Mouse (Mus musculus): ENCODE results near the gene Med21. TPM values are rescaled to one million over a fixed set of nuclear protein-coding genes. Genes with fewer than 3 reads are reported as not detected.

Med21 gene
- polyA plus RNA-seq, 1 experiment = 59.9 TPM

- Histone ChIP-seq H3K27ac (ENCODE audit: insufficient read depth, low read depth, low read length) (no peak overlapping the region; the same call in 1 of the 2 replicates), H3K27me3 (replicated peaks; ENCODE audit: control insufficient read depth, insufficient read depth, low read length) (no peaks in the 10 kb centered on the region), H3K36me3 (ENCODE audit: control insufficient read depth, insufficient read depth, low read length) (no peaks in the 10 kb centered on the region), H3K4me1 (ENCODE audit: control insufficient read depth, insufficient read depth, low read length) (no peaks in the 10 kb centered on the region), H3K4me3 (ENCODE audit: insufficient read depth, low read depth, low read length) (no peak overlapping the region)
- no peak for DNase-seq
- TF ChIP-seq POLR2A (IDR thresholded peaks at IDR 0.05; ENCODE audit: low read depth, low read length) = no peak
- WGBS = 90% methylated on average over 4 of the region's 4 CpGs
Measured at GRCm38 (mm10) chr6:146698376-146698775, 56.0 kb downstream of the Med21 start.

Other genes with a start within 250 kb of the Med21 start
- 31.9 and 35.8 TPM in 2 replicates for gene Itpr2, start 140.3 kb upstream of the Med21 start, polyA plus RNA-seq (2012; rRNA removed)
- 35.3 and 36.3 TPM in 2 replicates for gene Fgfr1op2, start 65.3 kb upstream of the Med21 start, polyA plus RNA-seq (2012; rRNA removed)
- 10.7 and 11.7 TPM in 2 replicates for gene Ints13, start 64.7 kb upstream of the Med21 start, polyA plus RNA-seq (2012; rRNA removed)
- gene Tm7sf3, start 277 bp downstream of the Med21 start, polyA plus RNA-seq (2012; rRNA removed) = 32.9 and 34.8 TPM in 2 replicates
- 3.9 and 4.3 TPM in 2 replicates for gene Stk38l, start 82.4 kb downstream of the Med21 start, polyA plus RNA-seq (2012; rRNA removed)
- 3.3 and 4.1 TPM in 2 replicates for gene Arntl2, start 153.5 kb downstream of the Med21 start, polyA plus RNA-seq (2012; rRNA removed)
- 0.11 TPM in 1 of 2 replicates, not detected in the other for gene Smco2, start 207.6 kb downstream of the Med21 start, polyA plus RNA-seq (2012; rRNA removed)
- 20.6 and 23.4 TPM in 2 replicates for gene Ppfibp1, start 245.9 kb downstream of the Med21 start, polyA plus RNA-seq (2012; rRNA removed)

All from kidney, adult 2 months (tissue).